Mouse (Mus musculus) adrenal gland, adult 8-10 months (tissue): Measurements from ENCODE around the gene Bcl6b. TPM values are rescaled to one million over a fixed set of nuclear protein-coding genes. Genes with fewer than 3 reads are reported as not detected.

ENCODE experiments used
- DNase-seq: peaks from one replicate; pipeline ENCODE4 v3.0.0; 2022
- total RNA-seq, 4 experiments: library from RNA; stranded (reverse); gene quantifications; 2 replicates each; pipeline ENCODE4 v1.2.4; 2022

Bcl6b gene
- total RNA-seq, 4 experiments from 2014 or later, result 6.4 to 25.1 (median 10.5) TPM

DNA sequence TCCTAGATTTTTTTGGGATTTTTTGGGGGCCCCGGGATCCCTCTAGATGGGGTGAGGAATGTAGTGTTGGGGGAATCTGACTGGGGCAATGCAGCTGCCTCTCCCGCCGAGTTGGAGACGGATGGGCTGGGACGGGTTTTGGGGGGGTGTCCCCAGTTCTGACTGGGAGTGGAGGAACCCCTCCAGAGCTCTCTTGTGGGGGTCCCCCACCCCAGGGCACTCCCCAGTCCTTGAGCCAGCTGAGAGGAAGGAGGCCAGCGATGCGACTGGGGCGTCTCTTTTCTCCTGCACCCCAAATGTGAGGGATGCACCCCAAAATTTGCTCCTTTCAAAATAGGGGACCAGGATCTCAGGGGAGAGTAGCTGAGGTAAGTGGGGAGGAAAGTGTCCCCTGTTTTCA is 3.4 kb upstream of the Bcl6b start:
- no peak for DNase-seq

GRCm38 (mm10) chr11:70232546-70232945 is 2.9 kb upstream of the Bcl6b start:
- no peak for DNase-seq

GRCm38 (mm10) chr11:70230239-70230727 is 685 bp upstream of the Bcl6b start:
- no peak for DNase-seq

GRCm38 (mm10) chr11:70228828-70229227 is 770 bp downstream of the Bcl6b start:
- DNase-seq, result peak; percentile 79

DNA sequence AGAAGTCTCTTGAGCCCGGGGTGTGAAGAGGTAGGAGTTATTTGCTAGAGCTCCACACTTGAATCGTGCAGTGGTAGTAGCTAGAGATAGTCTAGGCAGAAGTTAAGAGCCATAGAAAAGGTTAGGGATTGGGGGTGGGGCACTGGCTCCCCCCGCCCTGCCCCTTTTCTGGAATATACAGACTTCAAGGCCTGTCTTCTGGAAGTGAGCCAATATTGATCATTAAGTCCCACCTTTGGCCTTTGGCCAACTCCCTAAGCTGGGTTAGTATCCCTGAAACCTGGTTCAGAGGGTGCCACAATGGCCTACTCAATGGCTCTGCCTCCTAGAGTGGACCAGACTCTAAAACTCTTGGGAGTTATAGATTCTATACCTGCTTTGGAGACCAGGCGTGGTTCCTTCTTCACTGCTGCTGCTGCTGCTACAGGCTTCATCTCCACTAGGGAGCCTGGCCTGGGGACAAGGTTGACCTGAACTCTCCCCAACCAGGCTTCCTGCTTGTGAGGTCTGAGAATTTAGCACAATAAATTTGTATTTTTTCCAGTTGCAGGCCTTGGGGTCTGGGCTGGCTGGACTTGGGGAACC is 1.8 kb downstream of the Bcl6b start:
- no peak for DNase-seq

- no peak for DNase-seq
These were observed 2.5 kb downstream of the Bcl6b start for GRCm38 (mm10) chr11:70227126-70227525.

DNA sequence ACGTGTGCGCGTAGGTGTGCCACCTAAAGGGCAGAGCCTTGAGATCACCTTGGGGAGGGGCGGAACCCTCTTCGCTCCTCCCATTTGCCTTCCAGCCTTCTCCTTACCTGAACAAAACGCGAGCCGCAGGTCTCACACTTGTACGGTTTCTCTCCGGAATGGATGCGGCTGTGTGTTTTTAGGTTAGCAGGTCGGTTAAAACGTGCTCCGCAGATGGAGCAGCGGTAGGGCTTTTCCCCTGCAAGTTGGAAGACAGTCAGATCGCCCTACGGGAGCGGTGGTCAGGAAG is 3.1 kb downstream of the Bcl6b start:
- no peak for DNase-seq

- DNase-seq, result no peak
These were observed 3.6 kb downstream of the Bcl6b start for GRCm38 (mm10) chr11:70225798-70226601.

GRCm38 (mm10) chr11:70223724-70224123 is 5.9 kb downstream of the Bcl6b start:
- no peak for DNase-seq

DNA sequence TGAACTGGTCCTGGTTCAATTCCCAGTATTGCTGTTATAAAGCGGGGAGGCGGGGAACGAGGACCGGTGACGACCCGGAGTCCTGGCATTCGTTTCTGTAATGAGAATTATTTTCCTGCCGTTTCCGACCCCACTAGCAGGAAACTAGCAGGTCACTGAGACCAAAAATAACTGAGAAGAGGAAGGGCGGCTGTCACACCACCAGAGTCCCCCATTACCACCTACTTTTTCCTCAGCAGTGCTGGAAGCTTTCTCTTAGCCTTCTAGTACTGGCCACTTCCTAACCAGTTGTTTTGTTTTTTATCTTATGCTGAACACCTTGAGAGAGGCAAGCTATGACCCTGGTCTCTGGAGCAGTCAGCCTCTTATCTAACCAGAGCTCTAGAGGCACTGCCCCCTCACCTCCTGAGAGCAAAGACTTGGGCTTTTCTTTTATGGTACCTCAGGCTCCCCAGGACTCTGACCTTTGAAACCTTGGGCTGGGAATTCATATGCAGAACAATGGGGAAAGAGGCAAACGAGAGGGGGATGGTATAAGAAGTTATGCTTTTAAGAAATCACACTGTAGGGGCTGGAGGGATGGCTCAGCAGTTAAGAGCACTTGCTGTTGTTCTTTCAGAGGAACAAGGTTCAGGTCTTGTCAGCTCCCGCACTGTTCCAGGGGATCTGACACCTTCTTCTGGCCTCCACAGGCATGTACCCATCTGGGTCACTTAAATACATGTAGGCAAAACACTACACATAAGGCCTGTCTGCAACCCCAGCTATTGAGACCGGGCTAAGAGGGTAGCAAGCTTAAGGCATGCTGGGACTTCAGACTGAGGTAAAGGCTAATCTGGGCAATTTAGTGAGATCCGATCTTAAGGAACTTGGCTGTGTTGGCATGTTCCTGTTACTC is 7.7 kb downstream of the Bcl6b start:
- no peak for DNase-seq

DNA sequence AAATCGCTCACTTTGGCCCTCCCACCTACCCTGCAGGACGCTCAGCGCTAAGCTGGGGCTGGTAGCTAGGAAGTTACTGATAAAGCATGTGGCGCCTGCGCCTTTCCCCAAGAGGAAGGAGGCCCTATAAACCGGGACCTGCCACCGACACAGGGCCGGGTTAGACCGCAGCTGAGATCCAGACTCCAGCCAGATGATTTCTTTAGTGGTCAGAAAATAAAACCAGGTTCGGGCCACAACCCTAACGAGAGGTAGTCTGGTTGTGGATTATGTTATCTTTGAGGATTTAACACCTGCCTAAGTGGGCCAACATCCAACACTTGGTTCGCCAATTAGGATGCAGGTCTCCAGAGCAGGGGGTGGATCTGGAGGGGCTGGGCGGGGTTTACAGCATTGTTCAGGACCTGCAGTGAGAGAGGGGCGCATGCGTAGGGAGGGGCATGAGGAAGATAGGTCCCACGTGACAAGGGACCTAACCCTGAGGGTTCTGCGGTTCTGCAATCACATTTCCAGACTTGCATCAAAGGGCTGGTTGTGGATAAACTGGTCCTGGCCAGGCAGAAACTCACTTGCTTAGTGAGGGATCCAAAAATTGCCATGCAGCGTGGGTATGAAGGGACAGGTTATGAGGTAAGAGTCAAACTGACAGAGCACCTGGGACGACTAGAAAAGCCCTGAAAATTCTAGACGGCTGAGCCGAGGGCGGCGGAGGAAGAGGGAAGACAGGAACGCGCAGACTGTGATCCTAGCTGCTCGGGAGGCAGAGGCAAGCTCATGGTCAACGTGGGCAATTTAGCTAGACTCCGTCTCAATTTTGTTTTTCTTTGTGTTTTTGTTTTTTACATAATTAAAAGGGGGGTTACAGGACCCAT is 8.6 kb downstream of the Bcl6b start, which contains the start of gene Slc16a13:
Slc16a13 (minus strand) TSS at position 334 of the 872 bp plus-strand sequence.
- peak; percentile 95 for DNase-seq

DNA sequence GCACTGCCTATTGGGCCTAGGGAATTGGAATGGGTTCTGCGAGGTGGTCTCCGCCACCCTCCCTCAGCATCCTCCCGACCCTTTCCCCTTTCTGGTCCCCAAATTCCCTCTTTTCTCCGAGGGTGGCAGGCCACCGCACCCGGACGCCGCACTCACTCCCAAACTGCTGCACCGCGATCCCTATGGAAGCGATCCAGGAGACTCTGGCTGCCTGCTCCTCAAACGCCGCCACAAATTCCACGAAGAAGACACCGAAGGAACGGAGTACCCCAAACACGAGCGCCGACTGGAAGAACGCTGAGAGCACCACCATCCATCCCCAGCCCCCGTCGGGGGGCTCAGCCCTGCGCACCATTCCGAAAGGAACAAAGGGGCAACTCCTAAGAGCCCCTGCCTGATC is 9.3 kb downstream of the Bcl6b start:
- no peak for DNase-seq

GRCm38 (mm10) chr11:70219873-70220272 is 9.7 kb downstream of the Bcl6b start:
- no peak for DNase-seq

DNA sequence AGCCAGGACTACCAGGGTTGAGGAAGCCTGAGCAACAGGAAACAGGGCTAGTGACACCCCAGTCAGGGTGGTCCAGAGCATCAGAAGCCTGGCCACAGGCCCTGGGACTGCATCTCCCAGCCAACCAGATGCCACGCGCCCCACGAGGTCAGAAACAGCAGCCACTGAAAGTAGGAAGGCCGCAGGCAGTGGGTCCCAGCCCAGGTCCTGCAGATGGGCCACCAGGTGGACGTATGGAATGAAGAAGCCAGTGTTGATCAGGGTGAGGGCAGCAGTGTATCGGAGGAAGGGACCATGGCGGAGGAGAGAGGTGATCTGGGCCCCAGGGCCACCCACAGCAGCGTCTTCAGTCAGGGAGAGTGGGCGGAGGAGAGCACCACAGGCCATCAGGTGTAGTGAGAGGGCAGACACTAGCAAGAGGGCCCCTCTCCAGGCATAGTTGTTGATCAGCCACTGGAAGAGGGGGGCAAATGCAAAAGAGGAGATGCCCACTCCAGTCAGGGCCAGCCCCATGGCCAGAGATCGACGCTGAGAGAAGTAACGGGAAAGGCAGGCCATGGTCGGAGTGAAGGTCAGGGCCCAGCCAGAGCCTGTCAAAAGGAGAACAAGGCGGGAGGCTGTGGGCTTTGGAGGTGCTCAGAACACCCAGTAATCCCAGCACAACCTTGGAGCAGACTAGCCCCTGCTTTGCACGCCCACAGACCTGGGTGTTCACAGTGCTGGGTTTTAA is 10.7 kb downstream of the Bcl6b start:
- DNase-seq, result no peak

GRCm38 (mm10) chr11:70218039-70218438 is 11.6 kb downstream of the Bcl6b start:
- DNase-seq, result no peak

DNA sequence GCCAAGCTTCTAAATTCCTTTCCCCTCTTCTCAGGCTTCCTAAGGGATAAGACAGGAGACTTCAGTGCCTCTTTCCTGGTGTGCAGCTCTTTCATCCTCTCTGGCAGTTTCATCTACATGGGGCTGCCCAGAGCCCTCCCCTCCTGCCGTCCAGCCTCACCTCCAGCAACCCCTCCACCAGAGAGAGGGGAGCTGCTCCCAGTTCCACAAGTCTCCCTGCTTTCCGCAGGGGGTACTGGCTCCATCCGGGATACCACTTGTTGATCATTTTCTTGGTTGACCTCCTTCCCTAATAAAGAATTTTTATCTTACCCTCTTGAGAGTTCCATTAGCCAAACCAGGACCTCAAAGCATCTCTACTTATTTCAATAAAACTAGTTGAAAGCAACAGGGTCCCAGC is 13.5 kb downstream of the Bcl6b start:
- no peak for DNase-seq

GRCm38 (mm10) chr11:70215301-70215700 is 14.3 kb downstream of the Bcl6b start:
- no peak for DNase-seq

DNA sequence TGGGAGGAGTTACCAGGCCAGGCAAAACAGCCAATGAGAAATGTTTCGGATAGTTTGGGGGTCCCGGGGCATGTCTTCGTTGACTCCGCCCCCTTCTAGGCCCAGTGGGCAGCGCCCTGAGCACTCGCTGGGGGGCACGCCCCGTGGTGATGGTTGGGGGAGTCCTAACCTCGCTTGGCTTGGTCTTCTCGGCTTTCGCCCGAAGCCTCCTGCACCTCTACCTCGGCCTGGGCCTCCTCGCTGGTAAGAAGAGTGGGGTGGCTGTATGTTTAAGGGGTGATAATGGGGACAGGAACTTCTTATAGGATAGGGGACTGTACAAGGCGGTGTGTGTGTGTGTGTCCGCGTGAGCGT is 14.8 kb downstream of the Bcl6b start:
- DNase-seq, result no peak

GRCm38 (mm10) chr11:70214191-70214855 is 15.3 kb downstream of the Bcl6b start:
- no peak for DNase-seq

DNA sequence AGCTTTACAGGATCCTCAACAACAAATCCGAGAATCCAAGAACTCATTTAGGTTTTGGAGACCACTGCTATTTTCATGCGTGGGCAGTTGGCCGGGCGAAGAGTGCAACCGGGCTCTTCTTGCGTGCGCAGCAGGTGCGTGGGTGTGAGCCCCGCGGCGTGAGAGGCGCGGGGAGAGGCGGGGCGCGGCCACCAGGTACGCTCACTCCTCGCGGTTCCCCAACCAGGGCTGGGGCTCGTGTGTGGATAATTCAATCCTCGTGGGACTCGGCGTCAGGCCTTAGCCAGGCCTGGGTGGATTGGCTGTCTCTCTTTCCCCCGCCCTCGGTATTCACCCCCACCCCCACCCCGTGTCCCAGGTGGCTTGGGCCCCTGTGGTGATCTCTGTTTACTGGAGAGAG is 15.9 kb downstream of the Bcl6b start:
- DNase-seq, result no peak

DNA sequence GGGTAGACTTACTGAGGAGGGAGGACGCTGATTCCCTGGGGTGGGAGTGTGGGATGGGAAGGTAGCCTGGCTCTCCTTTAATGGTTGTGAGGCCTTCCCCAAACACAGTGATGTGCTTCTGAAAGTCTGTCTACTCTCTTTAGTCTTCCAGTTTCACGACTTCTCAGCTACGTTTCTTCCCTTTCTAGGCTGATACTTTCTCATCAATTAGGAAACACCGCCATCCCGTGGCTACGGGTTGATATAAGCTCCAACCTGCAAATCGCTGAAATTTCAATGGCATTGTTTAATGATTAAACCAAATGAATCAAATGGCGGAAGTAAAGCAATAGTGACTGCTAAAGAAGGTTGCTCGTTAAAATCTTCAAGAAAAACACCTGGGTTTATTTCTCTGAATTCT is 16.7 kb downstream of the Bcl6b start:
- no peak for DNase-seq
